Comparison of ENCODE assay signal across 23 mouse cellular contexts in the genomic region with DNA sequence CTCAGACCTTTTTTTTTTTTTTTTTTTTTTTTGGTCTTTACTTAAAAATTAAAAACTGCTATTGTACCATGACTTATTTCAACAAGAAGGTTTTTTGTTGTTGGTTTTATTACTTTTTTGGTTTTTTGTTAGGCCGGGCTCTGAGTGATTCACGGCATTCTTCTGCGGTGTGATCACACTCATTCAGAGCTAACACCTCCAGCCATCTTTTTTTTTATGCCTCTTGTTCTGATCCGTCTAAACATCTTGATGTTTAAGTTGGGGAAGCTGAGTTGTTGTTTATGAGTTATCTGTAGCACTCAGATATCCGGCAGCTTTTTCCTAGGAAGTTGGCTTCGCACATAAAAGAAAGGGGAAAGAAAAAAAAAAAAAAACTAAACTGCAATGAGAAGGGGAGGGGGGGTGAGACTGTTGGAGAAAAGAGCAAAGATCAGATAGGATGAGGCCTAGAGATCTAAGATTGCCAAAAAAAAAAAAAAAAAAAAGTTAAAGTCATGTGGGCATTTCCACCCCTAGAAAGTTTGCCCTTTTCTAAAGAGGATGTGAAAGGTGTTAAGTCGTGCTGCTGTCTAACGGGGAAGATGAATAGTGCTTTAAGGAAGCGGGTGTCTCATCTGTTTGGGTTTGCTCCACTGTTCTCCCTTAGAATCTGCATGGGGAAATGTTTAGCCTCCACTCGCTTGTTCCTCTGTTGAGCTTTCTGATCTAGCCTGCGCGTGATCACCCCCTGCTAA. TPM values are rescaled to one million over a fixed set of nuclear protein-coding genes. Genes with fewer than 3 reads are reported as not detected.
A peak's percentile ranks its signal among the peaks of the same experiment; 100 is the strongest.
DNase-seq lines count a peak whose midpoint lies in the region; ATAC-seq lines count a peak whose summit lies in the region.
"Had no signal": no experiment of that assay in that cellular context is flagged by ENCODE, and none has a peak within 500 bp of the region (broad histone marks: within the 10 kb centered on the region; RNA-seq: fewer than 3 reads in every experiment).

No protein-coding gene starts in this region.

- no peak overlapping the region for H3K9ac ChIP-seq in lung, embryonic 16.5 days (ENCODE audit: low read length)
- H3K9ac ChIP-seq: limb, embryonic 12.5 days; liver, embryonic 13.5 days; midbrain, embryonic 12.5 days had no signal

- no peak overlapping the region for H3K4me3 ChIP-seq in lung, embryonic 16.5 days (ENCODE audit: low read length)
- H3K4me3 ChIP-seq: erythroblast, embryonic 14.5 days; limb, embryonic 12.5 days; liver, embryonic 13.5 days; midbrain, embryonic 12.5 days had no signal

- peak; percentile 26; the same call in 1 of the 2 replicates for ATAC-seq in lung, embryonic 16.5 days (ENCODE audit: low read depth)
- peak; percentile 41 for ATAC-seq in megakaryocyte progenitor cell, adult 5-6 weeks (replicated peaks; ENCODE audit: poor library complexity)
- ATAC-seq: forebrain, embryonic 14.5 days; hindbrain, postnatal 0 days had no signal

- no peaks in the 10 kb centered on the region for H3K36me3 ChIP-seq in lung, embryonic 16.5 days (ENCODE audit: control insufficient read depth, insufficient read depth, low read length)
- H3K36me3 ChIP-seq: limb, embryonic 12.5 days; liver, embryonic 13.5 days; midbrain, embryonic 12.5 days had no signal

- intact Hi-C loops in heart, postnatal 36 days (cut with DNase I): no loop called here

- H3K27ac ChIP-seq in lung, embryonic 16.5 days (ENCODE audit: low read length): no peak overlapping the region
- H3K27ac ChIP-seq: hindbrain, postnatal 0 days; limb, embryonic 12.5 days; liver, embryonic 13.5 days; midbrain, embryonic 12.5 days had no signal

- H3K9me3 ChIP-seq in lung, embryonic 16.5 days (ENCODE audit: control insufficient read depth, low read length): no peaks in the 10 kb centered on the region
- H3K9me3 ChIP-seq: limb, embryonic 12.5 days; liver, embryonic 13.5 days; midbrain, embryonic 12.5 days had no signal

- peaks cover under 1% of the 10 kb centered on the region for H3K27me3 ChIP-seq in lung, embryonic 16.5 days (ENCODE audit: control insufficient read depth, insufficient read depth, low read depth, low read length)

- H3K4me2 ChIP-seq in lung, embryonic 16.5 days (ENCODE audit: low read depth, low read length): no peak overlapping the region
- H3K4me2 ChIP-seq: limb, embryonic 12.5 days; liver, embryonic 13.5 days; midbrain, embryonic 12.5 days had no signal

- 48% methylated on average over 12 of the region's 12 CpGs for WGBS in lung, embryonic 16.5 days

- no peaks in the 10 kb centered on the region for H3K4me1 ChIP-seq in lung, embryonic 16.5 days (replicated peaks; ENCODE audit: control insufficient read depth, insufficient read depth, low read length)

- peak; percentile 3 for DNase-seq in embryo, embryonic 10.5 days (ENCODE audit: low spot score)
- DNase-seq in embryo, embryonic 10 days (ENCODE audit: low spot score): no peak
- DNase-seq in lung, adult 18-20 months: no peak
- DNase-seq in NIH3T3 (ENCODE audit: low read depth): peak; percentile 18
- no peak for DNase-seq in spleen, adult 12 weeks (ENCODE audit: low spot score)
- DNase-seq in heart, postnatal 36 days: no peak
- DNase-seq: cerebellum, postnatal 10 days; kidney, postnatal 10 days; layer of hippocampus, adult 9-11 months; liver, embryonic 13.5 days; thymus, postnatal 4 days had no signal

RNA-seq across cellular contexts. Expression of a gene that starts 13.8 kb away (rescaled TPM):
- polyA plus RNA-seq in lung, embryonic 16.5 days (2015; fragmentation: Nextera tagmentation; extraction: Ambion mirVana): not detected in 2 replicates
- total RNA-seq in megakaryocyte progenitor cell, adult 5-6 weeks (2015): not detected in 2 replicates
- total RNA-seq in megakaryocyte progenitor cell, adult 5-6 weeks (2017): not detected in 2 replicates
- total RNA-seq in heart, postnatal 36 days (2021): not detected
- total RNA-seq: hematopoietic stem cell, adult 5-6 weeks; hindbrain, postnatal 0 days had no signal
- polyA plus RNA-seq: erythroblast, embryonic 14.5 days; forebrain, embryonic 14.5 days; limb, embryonic 12.5 days; liver, embryonic 13.5 days; neural tube, embryonic 11.5 days had no signal

RNA-seq across cellular contexts. Expression of a gene that starts 22.1 kb away (rescaled TPM):
- not detected in 2 replicates for polyA plus RNA-seq in lung, embryonic 16.5 days (2015; fragmentation: Nextera tagmentation; extraction: Ambion mirVana)
- not detected in 2 replicates for total RNA-seq in megakaryocyte progenitor cell, adult 5-6 weeks (2015)
- total RNA-seq in megakaryocyte progenitor cell, adult 5-6 weeks (2017): not detected in 2 replicates
- total RNA-seq in heart, postnatal 36 days (2021): not detected
- total RNA-seq: adrenal gland, adult 18-20 months; ES-E14; hematopoietic stem cell, adult 5-6 weeks had no signal
- polyA plus RNA-seq: erythroblast, embryonic 14.5 days; heart, embryonic 14.5 days; limb, embryonic 12.5 days; liver, embryonic 13.5 days; neural tube, embryonic 11.5 days had no signal

RNA-seq across cellular contexts. Expression of a gene that starts 22.6 kb away (rescaled TPM):
- 5.0 and 5.4 TPM in 2 replicates for polyA plus RNA-seq in lung, embryonic 16.5 days (2015; fragmentation: Nextera tagmentation; extraction: Ambion mirVana)
- total RNA-seq in megakaryocyte progenitor cell, adult 5-6 weeks (2015): 0.47 TPM in 1 of 2 replicates, not detected in the other
- total RNA-seq in megakaryocyte progenitor cell, adult 5-6 weeks (2017): 0.25 and 0.71 TPM in 2 replicates
- total RNA-seq in heart, postnatal 36 days (2021): 1 to 10 TPM in 1 of 2 experiments, under 1 TPM in 1; 0.47 to 2.2 TPM

Comparison
In these comparisons a context has a peak if more than half of its experiments do, and no peak if none do; other contexts are left out.
1. DNase-seq: peak in embryo, embryonic 10.5 days (single experiment) and NIH3T3 (single experiment); none in embryo, embryonic 10 days (single experiment), lung, adult 18-20 months (0 of 2), spleen, adult 12 weeks (single experiment) and heart, postnatal 36 days (0 of 2).